Mouse (Mus musculus) cortical plate, adult 2 months (tissue): ENCODE data around the gene Asprv1.

Experiments used
- CTCF ChIP-seq: fragments of 200-500 bp; IDR thresholded peaks from 2 replicates; pipeline ENCODE4 v1.5.1; 2011; ENCODE audit warnings: mild to moderate bottlenecking, control low read depth, low read length; ENCODE audit not compliant: insufficient read depth; ENCODE audit errors: extremely low read depth
- POLR2A ChIP-seq: fragments of 200-500 bp; IDR thresholded peaks from 2 replicates; pipeline ENCODE4 v1.6.1; 2011; ENCODE audit warnings: mild to moderate bottlenecking, low read length, control low read depth; ENCODE audit not compliant: insufficient read depth; ENCODE audit errors: extremely low read depth

DNA sequence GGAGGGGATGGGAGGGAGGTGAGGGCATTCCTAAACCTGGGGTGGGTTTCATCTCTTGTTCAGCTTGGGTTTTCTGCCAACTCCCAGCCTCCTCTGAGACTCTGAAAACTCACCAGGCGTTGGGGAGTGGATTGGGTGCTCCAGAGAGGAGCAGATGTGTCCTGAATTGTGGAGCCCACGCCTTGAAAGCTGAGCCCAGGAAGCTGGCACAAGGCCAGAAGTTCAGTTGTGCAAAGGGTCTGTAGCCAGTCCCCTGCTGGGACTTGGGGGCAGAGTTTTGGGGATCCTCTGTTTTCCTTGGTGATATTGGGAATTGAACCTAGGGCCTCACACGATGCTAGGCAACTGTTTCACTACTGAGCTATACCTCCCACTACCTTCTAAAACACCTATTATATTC, 2.2 kb downstream of the Asprv1 start:
- no peak for TF ChIP-seq POLR2A
- TF ChIP-seq CTCF: no peak
